Mouse (Mus musculus): ENCODE measurements around the gene Adtrp.

DNA sequence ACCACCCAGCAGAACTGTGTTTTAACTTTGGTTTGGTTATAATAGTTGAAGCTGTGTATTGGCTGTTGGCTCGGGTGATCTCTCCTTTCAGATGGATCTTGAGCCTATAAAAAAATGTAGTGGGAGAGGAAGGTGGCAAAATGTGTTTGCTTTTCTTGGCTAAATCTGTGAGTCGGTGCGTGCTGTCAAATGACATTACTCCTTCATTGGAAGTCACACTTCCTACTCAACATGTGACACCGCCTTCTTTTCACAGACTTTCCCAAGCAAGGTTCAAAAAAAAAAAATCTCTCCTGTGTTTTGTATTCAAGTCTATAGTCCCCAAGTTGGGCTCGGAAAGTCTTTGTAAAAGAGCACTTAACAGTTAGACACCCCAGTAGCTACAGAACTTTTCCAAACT lies 19.9 kb downstream of the Adtrp start:
- TF ChIP-seq POLR2A (IDR thresholded peaks at IDR 0.05; ENCODE audit: insufficient read depth, low read depth, low read length) (no peak), CTCF (IDR thresholded peaks at IDR 0.05) (no peak), EP300 (IDR thresholded peaks at IDR 0.05; ENCODE audit: insufficient read depth, low read depth, low read length) (no peak)
